Mouse (Mus musculus): ENCODE data around the gene Unc5c.
A peak's percentile ranks its signal among the peaks of the same experiment; 100 is the strongest.

The Unc5c gene

DNA sequence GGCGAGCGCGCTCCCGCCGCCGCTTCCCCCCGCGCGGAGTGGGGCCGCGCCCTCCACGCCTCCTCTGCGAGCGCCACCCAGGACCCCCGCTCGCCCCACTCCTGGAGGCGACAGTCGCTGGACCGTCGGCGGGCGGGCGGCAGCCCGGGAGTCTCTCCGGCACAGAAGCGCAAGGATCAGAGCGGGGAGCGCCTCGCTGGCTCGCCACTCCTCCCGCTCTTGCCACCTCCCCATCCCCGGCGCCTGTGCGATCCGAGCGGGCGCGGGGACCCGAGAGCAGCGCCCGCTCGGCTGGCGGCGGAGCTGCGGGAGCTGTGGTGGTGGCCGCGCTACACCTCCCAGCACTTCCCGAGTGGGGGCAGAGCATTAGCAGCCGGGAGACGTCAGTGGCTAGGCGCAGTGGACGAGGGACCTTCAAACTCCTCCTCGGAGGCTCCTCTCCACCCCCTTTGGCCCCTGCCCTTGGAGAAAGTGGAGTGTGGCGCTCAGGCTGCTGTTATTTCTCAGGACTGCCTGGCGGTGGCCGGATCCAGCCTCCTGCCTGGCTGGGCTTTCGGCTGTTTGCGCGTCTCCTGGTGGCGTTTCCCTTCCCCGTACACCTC is at the start of gene Unc5c:
Gene Unc5c (plus strand): TSS at position 113 of the 602 bp plus-strand sequence.
- peak; percentile 86 for DNase-seq

DNA sequence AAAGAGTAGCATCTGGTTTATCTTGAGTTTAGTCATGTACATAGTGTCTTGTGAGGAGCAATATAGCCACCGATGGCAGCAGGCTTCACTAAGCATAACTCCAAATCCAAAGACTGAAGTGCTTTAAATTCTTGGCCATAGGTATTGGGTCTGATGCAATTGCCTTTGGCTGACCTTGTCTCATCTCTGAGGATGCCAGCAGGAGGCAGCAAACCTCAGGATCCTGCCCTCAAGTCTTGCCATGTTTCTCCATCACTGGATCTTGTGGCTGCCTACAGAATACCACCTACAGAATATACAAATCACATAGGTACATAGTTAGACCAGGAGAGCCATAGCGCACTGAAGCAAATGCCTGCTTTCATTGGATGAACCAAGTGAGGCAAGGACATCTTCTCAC is 7.5 kb upstream of the Unc5c start:
- DNase-seq, result no peak

DNA sequence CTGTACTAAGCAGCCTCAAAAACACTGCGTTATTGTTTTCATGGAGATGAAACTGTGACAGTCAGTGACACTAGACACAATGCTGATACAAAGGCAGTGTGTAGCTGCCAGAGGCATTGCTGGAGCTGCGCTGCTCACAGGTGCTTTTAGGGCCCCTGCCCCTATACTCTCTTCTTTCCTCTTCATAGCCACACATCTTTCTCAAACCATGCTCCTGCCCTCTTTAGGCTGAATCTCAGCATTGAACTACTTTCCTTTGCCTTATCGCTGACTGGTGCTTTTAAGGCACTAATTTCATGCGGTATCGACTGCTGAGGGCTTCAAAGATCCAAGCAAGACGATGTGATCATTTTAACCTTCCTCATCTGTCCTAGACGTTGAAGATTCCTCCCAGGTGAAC is 2.5 kb upstream of the Unc5c start:
- DNase-seq, result no peak

DNA sequence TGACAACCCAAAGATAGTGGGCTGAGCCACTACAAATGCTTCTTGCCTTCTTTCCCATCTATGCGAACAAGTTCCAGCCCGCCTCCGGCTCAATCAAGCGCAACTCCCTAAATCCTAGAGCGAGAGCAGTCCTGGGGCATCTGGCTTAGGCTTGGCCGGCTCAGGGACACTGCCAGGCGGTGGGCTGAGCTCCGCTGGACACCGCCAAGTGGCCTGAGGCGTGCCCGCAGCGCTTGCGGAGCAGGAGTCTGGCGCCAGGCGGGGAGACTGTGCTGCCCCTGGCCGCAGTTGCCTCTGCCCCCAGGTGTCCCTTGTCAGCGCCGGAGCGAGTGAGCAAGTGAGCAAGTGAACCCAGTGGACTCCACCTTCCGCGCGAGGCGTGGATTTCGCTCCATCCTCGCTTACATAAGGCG is 319 bp upstream of the Unc5c start:
- DNase-seq, result peak; percentile 64

DNA sequence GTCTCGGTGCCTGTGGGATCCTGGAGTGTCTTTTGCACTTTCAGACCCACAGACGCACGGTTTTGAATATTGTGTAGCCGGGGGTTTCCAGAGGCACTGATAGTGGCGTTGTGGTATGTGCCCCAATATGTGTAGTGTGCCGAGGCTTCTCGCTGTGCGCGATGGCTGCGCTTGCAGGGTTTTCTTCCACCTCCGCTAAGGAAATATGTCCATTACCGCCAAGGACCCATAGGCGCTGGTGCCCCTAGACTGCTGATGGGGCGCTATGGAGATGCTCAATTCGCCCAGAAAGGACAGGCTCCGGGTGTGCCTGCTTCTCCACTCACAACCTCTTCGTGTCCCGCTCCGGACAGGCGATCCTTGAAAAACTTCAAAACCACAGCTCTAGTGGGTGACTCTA is 1.0 kb downstream of the Unc5c start:
- DNase-seq, result peak; percentile 17

DNA sequence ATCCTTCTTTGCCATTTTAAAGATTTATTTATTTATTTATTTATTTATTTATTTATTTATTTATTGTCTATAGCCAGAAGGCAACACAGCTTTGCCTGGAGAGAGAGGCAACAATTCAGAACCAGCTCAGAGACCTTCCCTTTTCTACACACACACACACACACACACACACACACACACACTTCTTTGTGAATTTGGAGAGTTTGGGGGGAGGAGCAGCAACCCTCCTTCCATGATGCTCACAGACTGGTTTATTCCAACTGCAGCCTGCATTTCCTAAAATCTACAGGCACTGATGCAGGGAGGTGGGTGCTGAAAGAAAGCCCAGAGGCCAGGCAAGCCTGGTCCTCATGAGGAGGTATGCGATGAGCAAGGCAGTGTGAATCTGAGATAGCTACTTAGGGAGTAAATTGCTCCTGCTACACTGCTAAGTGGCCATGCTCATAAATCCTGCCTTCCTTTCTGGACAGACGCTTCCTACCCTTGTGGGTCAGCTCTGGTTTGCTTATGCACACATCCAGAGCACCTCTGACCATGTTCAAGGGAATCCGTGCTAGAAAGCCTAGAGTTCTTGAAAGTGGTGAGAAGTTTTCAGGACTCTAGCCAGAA is 1.8 kb downstream of the Unc5c start:
- no peak for DNase-seq

DNA sequence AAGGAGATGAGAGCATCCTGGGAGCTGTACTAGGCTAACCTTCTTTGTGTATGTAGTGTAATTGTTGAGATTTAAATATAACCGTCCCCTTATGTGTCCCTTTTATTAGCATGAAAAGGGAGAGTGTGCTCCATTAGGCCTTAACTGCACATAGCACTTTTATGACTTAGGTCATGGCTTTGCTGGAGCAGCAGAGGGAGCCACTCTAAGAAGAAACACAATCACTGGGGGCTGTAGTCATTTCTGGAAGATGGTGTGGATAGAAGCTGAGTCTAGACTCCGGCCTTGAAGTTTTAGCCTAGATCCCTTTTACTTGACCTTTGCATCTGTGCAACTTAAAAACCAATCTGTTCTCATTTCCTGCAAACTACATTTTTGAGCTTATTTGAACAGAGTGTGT is 4.3 kb downstream of the Unc5c start:
- DNase-seq, result no peak

DNA sequence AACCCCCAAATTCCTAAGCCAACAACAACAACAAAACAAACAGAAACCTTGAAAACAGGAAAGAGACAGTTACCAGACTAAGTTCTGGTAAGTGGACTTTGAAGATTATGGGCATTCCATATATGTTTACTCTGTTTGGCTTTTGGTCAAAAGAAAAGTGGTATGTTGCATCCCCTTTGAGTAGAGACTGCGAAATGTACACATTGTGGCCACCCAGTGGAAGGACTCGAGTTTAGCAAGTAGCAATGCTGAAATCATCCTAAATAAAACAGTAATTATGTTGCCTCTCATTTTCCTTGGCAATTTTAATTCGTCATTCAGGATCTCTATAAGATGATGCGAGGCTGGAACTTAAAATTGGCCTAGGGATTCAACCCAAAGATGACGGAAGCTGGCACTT is 8.2 kb downstream of the Unc5c start:
- DNase-seq, result no peak

DNA sequence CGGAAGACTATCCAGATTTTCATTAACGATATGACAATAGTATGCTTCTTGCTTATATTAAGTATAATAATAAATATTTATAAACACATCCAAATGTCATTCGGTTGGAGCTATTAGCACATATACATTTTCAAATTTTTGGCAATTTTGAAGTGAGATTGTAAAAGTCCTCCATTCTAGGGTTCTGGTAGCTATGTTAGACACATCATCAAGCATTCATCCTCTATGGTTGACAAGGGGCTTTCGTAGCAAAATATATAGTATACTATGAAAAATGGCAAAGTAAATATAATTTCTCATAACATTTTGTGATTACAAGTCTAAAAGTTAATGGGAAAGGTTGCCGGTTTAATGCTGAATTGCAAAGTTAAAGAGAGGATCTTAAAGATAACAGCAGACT is 10.4 kb downstream of the Unc5c start:
- DNase-seq, result no peak

DNA sequence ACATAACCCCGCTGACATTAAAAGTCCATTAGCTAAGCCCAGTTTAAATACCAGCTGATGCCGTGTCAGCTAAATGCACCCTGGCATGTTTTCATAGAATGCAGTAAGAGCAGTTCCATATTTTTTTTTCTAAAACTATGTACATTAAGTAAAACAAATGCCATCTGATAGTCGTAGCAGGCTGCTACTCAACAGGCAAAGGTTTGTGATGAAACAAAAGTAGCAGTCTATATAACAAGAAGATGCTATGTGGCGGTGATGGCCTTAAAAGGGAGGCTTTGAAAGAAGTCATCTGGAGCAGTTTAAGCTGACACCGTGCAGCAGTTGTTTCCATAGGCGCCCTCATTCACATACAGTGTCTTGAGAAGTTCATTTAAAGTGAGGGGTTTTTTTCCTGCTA is 10.9 kb downstream of the Unc5c start:
- no peak for DNase-seq

DNA sequence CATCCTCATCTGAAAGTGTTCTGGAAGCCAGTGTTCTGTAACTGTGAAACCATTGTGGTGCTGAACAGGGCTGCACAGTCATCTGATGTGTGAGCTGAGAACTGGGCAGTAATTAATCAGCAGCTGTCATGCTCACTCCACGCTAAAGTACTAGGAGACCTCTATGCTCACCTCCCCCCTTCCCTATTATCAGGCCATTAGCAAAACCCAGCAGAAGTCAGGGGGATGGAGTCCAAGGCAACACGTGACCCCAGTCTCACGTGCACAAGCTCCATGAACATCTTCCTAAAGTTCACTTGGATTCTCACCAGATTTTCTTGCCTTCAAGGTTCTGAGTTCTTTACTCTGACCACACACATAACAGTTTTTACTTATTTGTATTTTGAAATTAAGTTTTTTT is 11.7 kb downstream of the Unc5c start:
- peak; percentile 15 for DNase-seq

DNA sequence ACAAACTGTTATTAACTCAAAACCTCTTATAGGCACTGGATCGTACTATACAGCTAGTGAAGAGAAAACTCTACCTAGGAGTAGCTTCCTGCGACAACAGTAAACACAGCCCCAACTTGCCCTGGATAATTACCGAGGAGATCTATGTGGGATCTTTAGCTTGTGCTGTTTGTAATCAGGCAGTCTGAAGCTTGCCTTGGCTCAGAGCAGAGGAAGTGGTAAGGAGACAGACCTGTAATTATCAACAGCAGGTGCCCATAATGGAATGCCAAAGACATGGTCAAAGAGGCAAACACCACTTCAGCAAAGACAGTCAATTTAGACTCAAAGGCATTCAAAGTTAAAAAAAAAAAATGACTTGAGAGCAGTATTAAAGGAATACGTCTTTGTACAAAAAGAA is 17.4 kb downstream of the Unc5c start:
- no peak for DNase-seq

DNA sequence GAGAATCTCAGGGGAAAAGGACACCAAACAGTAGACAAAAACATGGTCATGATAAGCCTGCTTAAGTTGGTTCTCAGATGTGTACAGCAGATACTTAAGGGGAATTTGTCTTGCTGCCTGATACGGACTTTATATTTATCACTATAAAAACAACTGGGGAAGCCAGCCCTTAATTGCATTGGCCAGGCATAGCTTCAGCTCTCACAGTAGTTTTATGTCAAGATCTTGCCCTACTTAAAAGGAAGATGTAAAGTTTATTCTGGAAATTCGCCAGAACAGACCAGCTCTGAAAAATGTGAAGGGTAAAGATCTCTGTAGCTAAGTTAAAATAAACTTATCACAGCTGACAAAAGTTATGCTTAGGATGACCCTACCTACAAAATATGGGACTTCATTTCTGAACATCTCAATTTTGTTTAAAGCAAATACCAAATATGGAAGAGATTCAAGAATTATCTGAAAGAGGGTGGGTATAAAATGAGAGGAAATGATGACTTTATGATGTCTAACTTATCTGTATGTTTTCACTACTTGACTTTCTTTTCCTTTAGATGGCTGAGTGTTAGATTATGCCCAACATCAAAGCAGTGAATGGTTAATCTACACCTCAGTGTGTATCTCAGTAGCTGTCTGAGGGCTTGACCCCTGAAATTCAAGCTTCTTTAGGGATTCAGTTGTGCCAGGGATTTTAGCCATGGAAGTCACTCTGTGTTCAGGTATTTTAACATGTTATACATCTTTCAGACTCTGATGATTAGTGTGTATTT is 18.8 kb downstream of the Unc5c start:
- DNase-seq, result no peak

DNA sequence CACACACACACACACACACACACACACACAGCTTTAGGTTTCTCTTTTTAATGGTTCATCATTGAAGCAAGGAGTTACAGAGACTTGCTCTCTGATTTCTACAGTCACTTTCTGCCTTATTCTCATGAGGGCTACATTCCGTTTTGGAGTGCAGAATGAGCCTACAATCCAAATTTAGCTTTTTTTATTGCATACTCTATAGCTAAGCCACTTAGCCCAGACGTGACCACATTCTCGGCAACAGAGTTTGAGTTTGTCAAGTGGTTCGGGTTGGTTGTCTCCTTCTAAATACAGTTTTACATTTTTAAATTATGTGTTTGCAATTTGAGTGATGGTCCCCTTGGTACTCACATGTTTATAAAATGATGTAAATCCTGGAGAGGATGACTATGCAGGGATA is 20.2 kb downstream of the Unc5c start:
- DNase-seq, result no peak

DNA sequence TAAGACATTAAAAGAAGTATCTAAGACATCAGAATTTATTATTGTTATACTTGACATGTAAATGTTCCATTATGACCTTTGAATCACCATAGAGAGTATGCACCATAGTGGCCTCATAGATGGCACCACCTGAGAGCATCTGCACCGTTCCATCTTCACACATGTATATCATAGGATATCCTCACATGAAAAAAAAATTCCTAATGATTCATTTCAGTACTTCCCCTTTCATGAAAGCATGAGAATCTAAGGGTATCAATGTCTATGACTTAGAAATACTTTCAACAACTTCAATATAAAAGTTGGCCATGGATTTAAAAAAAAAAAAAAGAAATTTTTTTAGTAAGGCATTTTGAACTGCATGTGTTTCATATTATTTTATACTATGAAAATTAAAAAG is 25.6 kb downstream of the Unc5c start:
- DNase-seq, result no peak

DNA sequence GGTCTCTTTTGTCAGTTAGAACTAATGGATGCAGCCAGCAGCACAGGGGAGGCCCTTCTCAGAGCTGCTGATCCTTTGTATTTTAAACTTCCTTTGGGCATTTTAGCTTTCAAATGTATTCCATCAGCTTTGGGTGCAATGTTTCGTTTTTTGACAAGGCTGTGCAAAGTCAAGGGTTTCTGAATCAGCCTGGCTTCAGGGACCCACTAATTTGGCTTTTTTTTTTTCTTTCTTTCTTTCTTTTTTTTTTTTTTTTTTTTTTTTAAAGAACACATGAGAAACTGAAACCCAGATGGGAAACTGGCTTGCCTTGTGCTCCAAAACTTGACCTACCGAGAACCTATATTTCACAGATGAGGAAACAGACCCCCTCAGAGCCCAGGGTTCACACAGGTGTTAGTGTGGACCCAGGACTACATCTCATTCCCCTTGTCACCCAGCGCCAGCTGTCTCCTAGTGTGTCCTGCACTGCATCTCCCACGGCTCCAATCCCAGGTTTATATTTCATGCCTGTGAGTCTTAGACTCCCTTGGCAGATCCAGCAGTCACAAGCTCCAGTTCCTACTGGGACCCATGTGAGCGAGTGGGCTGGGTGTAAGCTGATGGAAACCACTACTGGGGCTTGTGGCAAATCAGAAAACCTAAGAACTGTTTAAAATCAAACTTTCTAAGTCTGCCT is 26.4 kb downstream of the Unc5c start:
- peak; percentile 20 for DNase-seq

DNA sequence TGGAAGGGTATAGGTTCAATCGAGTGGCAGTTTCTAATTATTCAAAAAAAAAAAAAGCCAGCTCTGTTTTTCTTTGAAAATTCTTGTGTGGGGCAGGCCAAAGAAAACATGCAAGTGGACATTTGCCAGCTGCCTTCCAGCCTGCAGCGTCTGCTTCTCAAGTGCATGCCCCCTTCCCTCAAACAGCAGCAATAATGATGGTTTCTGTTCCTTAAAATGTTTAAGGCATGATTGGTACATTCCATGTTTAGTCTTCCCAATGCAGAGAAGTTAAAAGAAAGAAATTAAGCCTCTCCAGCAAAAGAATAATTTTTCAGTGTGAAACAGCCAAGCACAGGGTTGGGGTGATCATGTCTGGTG is 26.9 kb downstream of the Unc5c start:
- DNase-seq, result peak; percentile 63

DNA sequence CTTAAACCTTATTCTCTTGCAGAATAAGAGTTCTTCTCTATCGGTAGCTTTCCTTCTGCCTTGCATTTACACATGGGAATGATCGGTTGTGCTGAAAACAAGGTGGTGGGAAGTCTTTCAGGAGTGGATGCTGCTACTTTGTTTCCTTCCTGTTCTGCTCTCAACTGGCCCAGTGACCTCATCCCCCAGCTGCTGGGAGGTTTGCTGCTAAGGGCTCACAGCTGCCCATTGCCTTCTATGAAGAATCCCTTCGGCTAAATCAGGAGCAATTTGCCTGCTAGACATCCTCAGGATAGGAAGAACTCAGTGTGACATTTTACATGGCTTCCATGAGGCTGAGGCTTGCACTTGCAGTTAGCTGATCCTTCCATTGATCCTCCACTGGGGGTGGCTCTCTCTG is 28.0 kb downstream of the Unc5c start:
- DNase-seq, result no peak

DNA sequence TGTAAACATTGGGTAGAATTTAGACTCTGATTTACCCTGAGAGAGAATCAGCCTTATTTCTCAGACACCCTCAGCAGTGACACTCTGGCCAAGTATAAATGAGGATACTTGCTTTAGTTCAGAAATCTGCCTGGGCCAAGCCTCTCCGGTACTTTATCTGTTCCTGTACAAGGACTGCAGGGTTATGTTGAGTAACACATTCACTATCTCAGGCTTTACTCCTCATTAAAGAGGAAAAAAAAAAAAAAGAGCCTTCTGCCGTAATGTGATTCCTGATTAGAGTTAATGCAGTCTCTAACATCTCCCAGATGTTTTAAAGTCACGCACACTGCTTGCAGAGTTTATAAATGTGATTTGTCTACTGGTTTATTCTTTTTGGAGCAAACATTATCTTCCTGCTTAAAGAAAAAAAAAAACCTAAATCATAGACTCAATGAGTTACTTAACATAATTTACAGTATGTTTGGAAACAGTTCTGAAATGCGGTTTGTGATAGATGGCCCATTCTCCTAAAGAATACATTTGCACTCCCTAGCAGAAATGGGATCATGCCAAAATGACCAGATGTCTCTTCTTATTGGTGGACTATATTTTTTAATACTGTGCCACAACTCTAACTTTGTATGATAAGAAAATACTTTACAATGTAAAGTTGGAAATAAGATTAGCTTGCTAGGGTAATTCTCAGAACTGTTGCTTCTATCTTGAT is 33.5 kb downstream of the Unc5c start:
- DNase-seq, result peak; percentile 14

DNA sequence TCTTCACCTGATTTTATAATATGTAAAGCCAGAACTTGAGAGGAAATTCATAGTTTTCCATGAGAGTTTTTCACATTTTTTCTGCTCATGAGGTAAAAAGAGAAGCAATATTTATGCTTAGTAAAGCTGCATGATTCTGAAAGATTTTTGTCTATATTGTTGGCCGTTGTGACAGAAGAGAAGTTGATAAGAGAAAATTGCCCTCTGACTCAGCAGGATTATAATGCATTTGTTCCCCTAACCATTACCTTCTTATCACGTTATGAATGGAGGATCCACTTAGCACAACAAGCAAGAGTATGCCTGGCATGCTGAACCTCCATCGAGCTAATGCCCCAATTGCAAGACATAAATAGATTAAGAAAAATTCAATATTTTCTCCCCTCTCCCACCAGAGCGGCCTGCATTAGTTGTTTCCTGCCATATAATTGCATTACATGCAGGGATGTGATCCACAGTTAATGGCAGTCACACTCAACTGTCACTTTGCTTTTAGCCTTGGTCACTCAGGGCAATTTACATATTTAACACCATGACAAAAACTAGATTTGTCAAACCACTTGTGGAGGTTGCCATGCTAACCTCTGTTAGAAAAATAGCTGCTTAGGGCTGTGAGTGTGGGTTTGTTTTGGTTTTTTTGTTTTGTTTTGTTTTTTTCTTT is 37.0 kb downstream of the Unc5c start:
- DNase-seq, result no peak

DNA sequence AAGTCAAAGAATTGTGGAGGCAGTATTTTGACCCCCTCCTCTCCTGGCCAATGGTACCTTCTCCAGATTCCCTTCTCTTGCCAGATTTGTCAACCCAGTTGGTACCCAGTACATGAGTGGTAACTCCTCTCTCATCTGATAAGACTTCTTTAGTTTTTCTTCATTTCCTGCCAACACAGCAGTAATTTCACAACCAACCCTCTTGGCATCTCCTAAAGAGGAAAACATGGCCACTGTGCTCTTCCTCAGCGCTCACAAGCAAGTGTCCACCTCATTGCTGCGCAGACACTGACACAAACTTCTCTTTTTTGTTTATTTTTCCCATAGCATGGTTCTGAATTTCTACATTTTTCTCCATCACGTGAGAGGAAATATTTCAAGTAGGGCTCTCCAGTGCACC is 38.3 kb downstream of the Unc5c start:
- DNase-seq, result no peak

DNA sequence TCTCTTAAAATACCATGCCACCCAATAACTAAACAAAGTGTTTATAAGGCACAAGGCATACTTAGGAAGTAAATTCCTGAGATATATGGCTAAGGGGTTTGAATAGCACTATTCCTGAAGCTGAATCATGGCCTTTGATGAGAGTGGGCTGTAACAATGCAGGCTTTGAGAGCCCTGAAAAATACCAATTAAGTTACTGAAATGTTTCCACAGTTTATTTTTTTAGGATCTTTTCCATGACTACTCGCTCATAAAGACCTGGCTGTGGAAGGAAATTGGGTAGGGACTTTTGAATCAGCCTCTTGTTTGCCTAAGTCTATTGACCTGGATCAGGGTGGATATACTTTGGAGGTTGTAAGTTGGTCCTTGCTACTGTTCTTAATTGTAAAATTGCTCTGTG is 44.8 kb downstream of the Unc5c start:
- DNase-seq, result no peak

Data from kidney, postnatal 14 days (tissue).